Mouse (Mus musculus) testis, adult 2 months (tissue): ENCODE data around the gene Ccna1.

Source experiments
- CTCF ChIP-seq: fragments of 200-500 bp; IDR thresholded peaks from 2 replicates; pipeline ENCODE4 v1.5.1; 2012; ENCODE audit warnings: low read depth, mild to moderate bottlenecking, inconsistent platforms, low read length, moderate library complexity; ENCODE audit not compliant: control insufficient read depth, insufficient read depth, insufficient replicate concordance
- POLR2A ChIP-seq: fragments of 200-500 bp; IDR thresholded peaks from 2 replicates; pipeline ENCODE4 v1.6.1; 2012; ENCODE audit warnings: low read depth, mild to moderate bottlenecking, inconsistent platforms, low read length, moderate library complexity; ENCODE audit not compliant: control insufficient read depth

- no peak for TF ChIP-seq CTCF
- TF ChIP-seq POLR2A = no peak
Observed at GRCm38 (mm10) chr3:55074576-55075293, 19.4 kb upstream of the Ccna1 start.
